Mouse (Mus musculus): ENCODE results near the gene Usp4. TPM values are rescaled to one million over a fixed set of nuclear protein-coding genes. Genes with fewer than 3 reads are reported as not detected.

Gene Usp4
- total and polyA plus RNA-seq, 3 experiments: 85.4 to 128 TPM; not detected in 1

GRCm38 (mm10) chr9:108389220-108389619 lies 41.6 kb downstream of the Usp4 start:
- Histone ChIP-seq H3K27me3 (ENCODE audit: control insufficient read depth in 1 of 2, insufficient read depth in 2 of 2, low read length in 2 of 2) (no peaks in the 10 kb centered on the region), H3K36me3 (ENCODE audit: control insufficient read depth in 1 of 2, insufficient read depth in 2 of 2, low read length in 2 of 2) (peaks cover 0 to 9% of the 10 kb centered on the region in 2 experiments; a peak in 2 of 4 replicates), H3K4me1 (ENCODE audit: control insufficient read depth in 1 of 2, insufficient read depth in 2 of 2, low read length in 2 of 2) (no peaks in the 10 kb centered on the region), H3K79me2 (ENCODE audit: control insufficient read depth, insufficient read depth, low read length, poor library complexity) (no peaks in the 10 kb centered on the region), H3K4me3 (ENCODE audit: control insufficient read depth in 1 of 2, insufficient read depth in 1 of 2, low read depth in 2 of 2, low read length in 2 of 2) (no peak overlapping the region), H3K9me3 (replicated peaks; ENCODE audit: insufficient read depth, low read length) (no peaks in the 10 kb centered on the region), H3K27ac (ENCODE audit: control insufficient read depth, low read depth, low read length) (no peak overlapping the region), H3K9ac (ENCODE audit: control insufficient read depth, low read depth, low read length, poor library complexity, severe bottlenecking) (no peak overlapping the region)
- DNase-seq (ENCODE audit: low read depth, low spot score): no peak
- TF ChIP-seq ETS1 (IDR thresholded peaks at IDR 0.05; ENCODE audit: low read depth, low read length): no peak
- TF ChIP-seq E2F4 (IDR thresholded peaks at IDR 0.05; ENCODE audit: borderline replicate concordance, low read depth, low read length): no peak
- no peak for TF ChIP-seq EP300 (IDR thresholded peaks at IDR 0.05; ENCODE audit: low read depth in 1 of 2, low read length in 2 of 2)
- no peak for TF ChIP-seq SMC3 (IDR thresholded peaks at IDR 0.05; ENCODE audit: low read depth, low read length)
- no peak for TF ChIP-seq SIN3A (IDR thresholded peaks at IDR 0.05; ENCODE audit: low read length)
- TF ChIP-seq POLR2AphosphoS5 (IDR thresholded peaks at IDR 0.05; ENCODE audit: borderline replicate concordance, low read depth, low read length): no peak
- no peak for TF ChIP-seq ELF1 (IDR thresholded peaks at IDR 0.05; ENCODE audit: low read depth, low read length)
- no peak for TF ChIP-seq POLR2AphosphoS2 (IDR thresholded peaks at IDR 0.05; ENCODE audit: low read length)
- TF ChIP-seq UBTF (IDR thresholded peaks at IDR 0.05; ENCODE audit: borderline replicate concordance, insufficient read depth, low read depth, low read length): no peak
- no peak for TF ChIP-seq ZKSCAN1 (IDR thresholded peaks at IDR 0.05; ENCODE audit: low read depth, low read length)
- TF ChIP-seq MAX (IDR thresholded peaks at IDR 0.05; ENCODE audit: low read length): no peak
- no peak for TF ChIP-seq ZMIZ1 (IDR thresholded peaks at IDR 0.05; ENCODE audit: low read depth, low read length)
- TF ChIP-seq USF1 (IDR thresholded peaks at IDR 0.05; ENCODE audit: low read depth, low read length): no peak
- no peak for TF ChIP-seq MEF2A (IDR thresholded peaks at IDR 0.05; ENCODE audit: extremely low read depth, insufficient replicate concordance, low read depth, low read length, poor library complexity, severe bottlenecking)
- TF ChIP-seq USF2 (IDR thresholded peaks at IDR 0.05; ENCODE audit: borderline replicate concordance in 1 of 2, insufficient read depth in 1 of 2, low read depth in 1 of 2, low read length in 2 of 2): no peak

GRCm38 (mm10) chr9:108392676-108393075 lies 45.0 kb downstream of the Usp4 start, which contains the start of gene 1700102P08Rik:
Gene 1700102P08Rik, plus strand, starts transcription at chr9:108392805.
- H3K36me3 ChIP-seq (ENCODE audit: control insufficient read depth in 1 of 2, insufficient read depth in 2 of 2, low read length in 2 of 2): no peaks in the 10 kb centered on the region; a peak in 2 of 4 replicates
- no peak within 1 kb of the TSS for H3K9ac ChIP-seq (ENCODE audit: control insufficient read depth, low read depth, low read length, poor library complexity, severe bottlenecking)
- no peak within 1 kb of the TSS for H3K27ac ChIP-seq (ENCODE audit: control insufficient read depth, low read depth, low read length)
- no peaks in the 10 kb centered on the region for H3K79me2 ChIP-seq (ENCODE audit: control insufficient read depth, insufficient read depth, low read length, poor library complexity)
- TF ChIP-seq POLR2AphosphoS2 (IDR thresholded peaks at IDR 0.05; ENCODE audit: low read length): no peak
- TF ChIP-seq MXI1 (IDR thresholded peaks at IDR 0.05; ENCODE audit: low read depth, low read length): no peak
- no peak for TF ChIP-seq POLR2AphosphoS5 (IDR thresholded peaks at IDR 0.05; ENCODE audit: borderline replicate concordance, low read depth, low read length)
- TF ChIP-seq MEF2A (IDR thresholded peaks at IDR 0.05; ENCODE audit: extremely low read depth, insufficient replicate concordance, low read depth, low read length, poor library complexity, severe bottlenecking): no peak
- no peak for TF ChIP-seq POLR2A (IDR thresholded peaks at IDR 0.05; ENCODE audit: control insufficient read depth in 1 of 2, insufficient read depth in 1 of 2, low read depth in 1 of 2, low read length in 2 of 2, poor library complexity in 1 of 2)
- no peaks in the 10 kb centered on the region for H3K9me3 ChIP-seq (replicated peaks; ENCODE audit: insufficient read depth, low read length)
- DNase-seq (ENCODE audit: low read depth, low spot score): no peak
- no peak within 1 kb of the TSS for H3K4me3 ChIP-seq (ENCODE audit: control insufficient read depth in 1 of 2, insufficient read depth in 1 of 2, low read depth in 2 of 2, low read length in 2 of 2)
- H3K4me1 ChIP-seq (ENCODE audit: control insufficient read depth in 1 of 2, insufficient read depth in 2 of 2, low read length in 2 of 2): peaks cover 0 to 3% of the 10 kb centered on the region in 2 experiments; a peak in 2 of 4 replicates
- no peaks in the 10 kb centered on the region for H3K27me3 ChIP-seq (ENCODE audit: control insufficient read depth in 1 of 2, insufficient read depth in 2 of 2, low read length in 2 of 2)
